20 mouse cellular contexts compared by ENCODE assay signal in genomic region chr2:116807207-116807606, GRCm38 (mm10).
DNase-seq lines count a peak whose midpoint lies in the region; ATAC-seq and TF ChIP-seq lines count a peak whose summit lies in the region.
"Had no signal": no experiment of that assay in that cellular context is flagged by ENCODE, and none has a peak within 500 bp of the region (broad histone marks: within the 10 kb centered on the region; RNA-seq: fewer than 3 reads in every experiment).

No protein-coding gene starts in this region.

- WGBS in forebrain, embryonic 14.5 days = 44% methylated on average over 3 of the region's 3 CpGs
- WGBS in forebrain, embryonic 12.5 days = 54% methylated on average over 3 of the region's 3 CpGs
- 40% methylated on average over 3 of the region's 3 CpGs for WGBS in midbrain, embryonic 12.5 days
- 33% methylated on average over 3 of the region's 3 CpGs for WGBS in midbrain, postnatal 0 days

- 0 out of 2 replicates have a peak, but pooled peaks have one; percentile 46 for ATAC-seq in forebrain, embryonic 14.5 days
- no peak for ATAC-seq in forebrain, embryonic 12.5 days (ENCODE audit: low FRiP score)
- no peak; the same call in 1 of the 2 replicates for ATAC-seq in midbrain, embryonic 12.5 days (ENCODE audit: low FRiP score, low read depth)
- ATAC-seq in midbrain, postnatal 0 days (ENCODE audit: low FRiP score) = 0 out of 2 replicates have a peak, but pooled peaks have one; percentile 3
- ATAC-seq: Patski had no signal

- no peak for TF ChIP-seq POLR2A in brain, embryonic 14.5 days (IDR thresholded peaks at IDR 0.05; ENCODE audit: borderline replicate concordance, extremely low read depth, insufficient read depth, insufficient read length, poor library complexity, severe bottlenecking)

- no peaks in the 10 kb centered on the region for H3K27me3 ChIP-seq in forebrain, embryonic 14.5 days (replicated peaks; ENCODE audit: control insufficient read depth, insufficient read depth, low read length)
- peaks cover 7% of the 10 kb centered on the region; the same call in 1 of the 2 replicates for H3K27me3 ChIP-seq in forebrain, embryonic 12.5 days
- H3K27me3 ChIP-seq in midbrain, embryonic 12.5 days = peaks cover 7% of the 10 kb centered on the region; the same call in 1 of the 2 replicates
- no peaks in the 10 kb centered on the region; the same call in 1 of the 2 replicates for H3K27me3 ChIP-seq in midbrain, postnatal 0 days (ENCODE audit: insufficient read depth, low read length)
- H3K27me3 ChIP-seq: CH12.LX; embryonic facial prominence, embryonic 15.5 days; heart, embryonic 12.5 days; Patski had no signal

- H3K27ac ChIP-seq in forebrain, embryonic 14.5 days (ENCODE audit: low read depth, low read length) = no peak overlapping the region
- H3K27ac ChIP-seq in forebrain, embryonic 12.5 days = no peak overlapping the region
- peak overlapping the region; percentile 79 for H3K27ac ChIP-seq in midbrain, embryonic 12.5 days (replicated peaks)
- H3K27ac ChIP-seq in midbrain, postnatal 0 days (ENCODE audit: low read depth, low read length) = no peak overlapping the region
- H3K27ac ChIP-seq: embryonic facial prominence, embryonic 15.5 days; gastrocnemius, adult 2 months; hindbrain, embryonic 10.5 days had no signal

- no peak for TF ChIP-seq CTCF in brain, embryonic 14.5 days (IDR thresholded peaks at IDR 0.05; ENCODE audit: borderline replicate concordance, extremely low read depth, insufficient read depth, insufficient read length)
- no peak for TF ChIP-seq CTCF in midbrain, postnatal 0 days (IDR thresholded peaks at IDR 0.05)

- DNase-seq in forebrain, embryonic 14.5 days (ENCODE audit: low spot score) = no peak
- DNase-seq in brain, embryonic 14.5 days (ENCODE audit: low read depth) = peak; percentile 60
- DNase-seq in midbrain, postnatal 0 days (ENCODE audit: low spot score) = no peak
- no peak for DNase-seq in thymus, adult 18-20 months
- DNase-seq: adrenal gland, adult 2 months; adrenal gland, postnatal 25 days; cerebellum, adult 11 months; cerebellum, adult 8-10 months; embryo, embryonic 11 days; gastrocnemius, adult 2 months; gastrocnemius, postnatal 25 days had no signal

- no peaks in the 10 kb centered on the region for H3K4me1 ChIP-seq in forebrain, embryonic 14.5 days (ENCODE audit: control insufficient read depth, insufficient read depth, low read length)
- peaks cover 26% of the 10 kb centered on the region for H3K4me1 ChIP-seq in forebrain, embryonic 12.5 days
- peaks cover 18% of the 10 kb centered on the region for H3K4me1 ChIP-seq in midbrain, embryonic 12.5 days
- H3K4me1 ChIP-seq in midbrain, postnatal 0 days (ENCODE audit: insufficient read depth, low read length) = no peaks in the 10 kb centered on the region
- H3K4me1 ChIP-seq: embryonic facial prominence, embryonic 15.5 days; heart, embryonic 12.5 days had no signal

- no peak overlapping the region for H3K9ac ChIP-seq in forebrain, embryonic 14.5 days (ENCODE audit: low read length)
- H3K9ac ChIP-seq in forebrain, embryonic 12.5 days = no peak overlapping the region
- no peak overlapping the region for H3K9ac ChIP-seq in midbrain, embryonic 12.5 days (replicated peaks)
- no peak overlapping the region for H3K9ac ChIP-seq in midbrain, postnatal 0 days (replicated peaks; ENCODE audit: low read length, poor library complexity, severe bottlenecking)
- H3K9ac ChIP-seq: embryonic facial prominence, embryonic 15.5 days; heart, embryonic 12.5 days; hindbrain, embryonic 14.5 days had no signal

- H3K36me3 ChIP-seq in forebrain, embryonic 14.5 days (ENCODE audit: control insufficient read depth, insufficient read depth, low read length) = no peaks in the 10 kb centered on the region
- H3K36me3 ChIP-seq in forebrain, embryonic 12.5 days (replicated peaks) = no peaks in the 10 kb centered on the region
- H3K36me3 ChIP-seq in midbrain, embryonic 12.5 days = no peaks in the 10 kb centered on the region
- no peaks in the 10 kb centered on the region for H3K36me3 ChIP-seq in midbrain, postnatal 0 days (ENCODE audit: insufficient read depth, low read length)
- H3K36me3 ChIP-seq: embryonic facial prominence, embryonic 15.5 days; heart, embryonic 12.5 days; hindbrain, embryonic 10.5 days had no signal

- H3K9me3 ChIP-seq in forebrain, embryonic 14.5 days (replicated peaks; ENCODE audit: control insufficient read depth, low read length) = no peaks in the 10 kb centered on the region
- H3K9me3 ChIP-seq in forebrain, embryonic 12.5 days = no peaks in the 10 kb centered on the region
- no peaks in the 10 kb centered on the region for H3K9me3 ChIP-seq in midbrain, embryonic 12.5 days
- H3K9me3 ChIP-seq in midbrain, postnatal 0 days (ENCODE audit: low read length) = no peaks in the 10 kb centered on the region
- H3K9me3 ChIP-seq: embryonic facial prominence, embryonic 15.5 days; heart, embryonic 12.5 days; hindbrain, embryonic 10.5 days had no signal

- H3K4me3 ChIP-seq in forebrain, embryonic 14.5 days (ENCODE audit: low read depth, low read length) = no peak overlapping the region
- no peak overlapping the region for H3K4me3 ChIP-seq in forebrain, embryonic 12.5 days (replicated peaks)
- H3K4me3 ChIP-seq in midbrain, embryonic 12.5 days = no peak overlapping the region
- H3K4me3 ChIP-seq in midbrain, postnatal 0 days (ENCODE audit: low read depth, low read length) = no peak overlapping the region
- H3K4me3 ChIP-seq: embryonic facial prominence, embryonic 15.5 days; erythroblast, embryonic 14.5 days; gastrocnemius, adult 2 months; heart, embryonic 12.5 days; hindbrain, embryonic 10.5 days had no signal

- H3K4me2 ChIP-seq in forebrain, embryonic 14.5 days (ENCODE audit: low read length) = no peak overlapping the region
- no peak overlapping the region for H3K4me2 ChIP-seq in forebrain, embryonic 12.5 days
- peak overlapping the region; percentile 13 for H3K4me2 ChIP-seq in midbrain, embryonic 12.5 days (replicated peaks)
- H3K4me2 ChIP-seq in midbrain, postnatal 0 days (ENCODE audit: low read depth, low read length, poor library complexity, severe bottlenecking) = no peak overlapping the region
- H3K4me2 ChIP-seq: embryonic facial prominence, embryonic 15.5 days; heart, embryonic 12.5 days; hindbrain, embryonic 14.5 days had no signal

Comparison
In these comparisons a context has a peak if more than half of its experiments do, and no peak if none do; other contexts are left out.
1. ATAC-seq: peak in forebrain, embryonic 14.5 days (single experiment) and midbrain, postnatal 0 days (single experiment); none in forebrain, embryonic 12.5 days (single experiment) and midbrain, embryonic 12.5 days (single experiment).